Mouse (Mus musculus) embryonic facial prominence, embryonic 12.5 days (tissue): ENCODE results near the gene Pgls. TPM values are rescaled to one million over a fixed set of nuclear protein-coding genes. Genes with fewer than 3 reads are reported as not detected.

Experiments
- ATAC-seq: fragments of 200-750 bp; cut with Nextera tagmentation; 2 replicates; pipeline ENCODE4 v1.8.0; 2017; ENCODE audit not compliant: insufficient number of reproducible peaks, insufficient read depth, low FRiP score, low TSS enrichment
- H3K27ac ChIP-seq: fragments of 300-500 bp; sonication (generic); 2 replicates; pipeline ENCODE4 v1.5.1; 2016; ENCODE audit warnings: mild to moderate bottlenecking
- H3K27me3 ChIP-seq: fragments of 300-500 bp; sonication (generic); 2 replicates; pipeline ENCODE4 v1.6.1; 2016; ENCODE audit warnings: mild to moderate bottlenecking, moderate library complexity
- H3K36me3 ChIP-seq: fragments of 300-500 bp; sonication (generic); 2 replicates; pipeline ENCODE4 v1.6.1; 2016; ENCODE audit warnings: mild to moderate bottlenecking
- H3K4me1 ChIP-seq: fragments of 300-500 bp; sonication (generic); 2 replicates; pipeline ENCODE4 v1.6.1; 2016
- H3K4me2 ChIP-seq: fragments of 300-500 bp; sonication (generic); replicated peaks from 2 replicates; pipeline ENCODE4 v1.6.1; 2016; ENCODE audit warnings: mild to moderate bottlenecking, moderate library complexity
- H3K4me3 ChIP-seq: fragments of 300-500 bp; sonication (generic); 2 replicates; pipeline ENCODE4 v1.5.1; 2016; ENCODE audit warnings: mild to moderate bottlenecking
- H3K9ac ChIP-seq: fragments of 300-500 bp; sonication (generic); 2 replicates; pipeline ENCODE4 v1.6.1; 2016; ENCODE audit warnings: mild to moderate bottlenecking, moderate library complexity
- H3K9me3 ChIP-seq: fragments of 300-500 bp; sonication (generic); 2 replicates; pipeline ENCODE4 v1.6.1; 2016; ENCODE audit warnings: mild to moderate bottlenecking, moderate library complexity
- WGBS: fragments of 180-500 bp; shearing (Covaris S2); methylation state at CpG from one replicate; pipeline ENCODE4 v1.1.7; 2016; 5-methylcytosine and 5-hydroxymethylcytosine counted together
- polyA plus RNA-seq: library from polyadenylated mRNA; unstranded; fragments of >200 nt; fragmentation: Nextera tagmentation; extraction: Ambion mirVana; gene quantifications from 2 replicates; pipeline ENCODE4 v1.2.1, GENCODE M21; 2016

The Pgls gene
- polyA plus RNA-seq, 1 experiment from 2014 or later = 236 TPM

DNA sequence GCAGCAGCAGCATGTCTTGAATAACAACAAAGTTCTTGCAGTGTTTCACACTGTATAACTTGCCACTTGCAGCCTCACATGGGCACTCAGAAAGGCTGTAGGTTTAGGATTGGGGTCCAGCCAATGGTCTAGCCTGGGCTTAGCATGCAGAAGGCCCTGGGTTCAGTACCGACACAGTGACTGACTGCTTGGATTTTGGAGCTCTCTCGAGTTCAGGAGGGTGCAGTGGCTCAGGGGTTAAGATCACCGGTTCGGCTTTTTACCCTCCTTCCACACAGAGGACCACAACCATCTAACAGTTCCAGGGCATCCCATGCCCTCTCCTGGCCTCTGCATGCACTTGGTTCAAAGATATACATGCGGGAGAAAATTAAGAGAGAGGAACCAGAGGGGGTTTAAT is 959 bp upstream of the Pgls start:
- Histone ChIP-seq H3K36me3 (peaks cover 2% of the 10 kb centered on the region; the same call in 1 of the 2 replicates), H3K9me3 (no peaks in the 10 kb centered on the region), H3K27me3 (no peaks in the 10 kb centered on the region), H3K9ac (peak overlapping the region; percentile 95), H3K4me2 (peak overlapping the region; percentile 92), H3K4me3 (peak overlapping the region; percentile 93), H3K4me1 (peaks cover 29% of the 10 kb centered on the region), H3K27ac (no peak overlapping the region)
- ATAC-seq = no peak
- 29% methylated on average over 5 of the region's 5 CpGs for WGBS

DNA sequence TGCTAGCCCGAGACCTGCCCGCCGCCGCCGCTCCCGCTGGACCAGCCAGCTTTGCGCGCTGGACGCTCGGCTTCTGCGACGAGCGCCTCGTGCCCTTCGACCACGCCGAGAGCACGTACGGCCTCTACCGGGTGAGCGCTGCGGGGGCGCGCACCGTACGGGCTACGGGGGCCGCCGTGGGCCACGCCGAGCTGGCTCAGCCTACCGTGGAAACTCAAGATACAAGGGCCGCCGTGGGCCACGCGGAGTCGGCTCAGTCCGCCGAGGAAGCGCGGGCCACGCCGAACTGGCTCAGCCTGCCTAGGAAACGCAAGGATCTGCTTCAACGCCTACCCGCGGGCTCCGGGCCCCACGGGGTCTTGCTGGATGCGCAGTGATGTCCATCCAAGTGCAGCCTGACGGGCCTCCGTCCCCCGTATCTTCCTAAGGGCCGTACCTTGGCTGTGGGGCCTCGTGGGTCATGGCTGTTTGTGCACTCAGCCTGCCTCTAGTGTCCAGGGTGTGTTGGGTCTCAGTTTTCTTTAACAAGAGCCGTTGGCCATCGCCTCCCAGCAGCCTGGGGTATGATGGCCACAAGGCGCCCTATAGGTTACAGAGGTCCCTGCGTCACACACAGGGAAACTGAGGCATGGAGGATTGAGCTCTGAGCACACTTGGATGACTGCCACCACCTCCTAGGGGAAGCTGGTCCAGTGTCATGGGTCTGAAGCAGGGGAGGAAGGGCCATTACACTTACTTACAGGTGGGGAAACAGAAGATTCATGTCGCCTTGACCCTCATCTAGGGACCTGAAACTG is 596 bp downstream of the Pgls start:
- peaks cover 32% of the 10 kb centered on the region for H3K4me1 ChIP-seq
- H3K9ac ChIP-seq = peak overlapping the region; percentile 95
- H3K9me3 ChIP-seq = no peaks in the 10 kb centered on the region
- peak overlapping the region; percentile 98 for H3K27ac ChIP-seq
- H3K36me3 ChIP-seq = no peaks in the 10 kb centered on the region
- 4% methylated on average over 60 of the region's 60 CpGs for WGBS
- ATAC-seq = peak; percentile 30
- no peaks in the 10 kb centered on the region for H3K27me3 ChIP-seq
- peak overlapping the region; percentile 92 for H3K4me2 ChIP-seq
- H3K4me3 ChIP-seq = peak overlapping the region; percentile 93

DNA sequence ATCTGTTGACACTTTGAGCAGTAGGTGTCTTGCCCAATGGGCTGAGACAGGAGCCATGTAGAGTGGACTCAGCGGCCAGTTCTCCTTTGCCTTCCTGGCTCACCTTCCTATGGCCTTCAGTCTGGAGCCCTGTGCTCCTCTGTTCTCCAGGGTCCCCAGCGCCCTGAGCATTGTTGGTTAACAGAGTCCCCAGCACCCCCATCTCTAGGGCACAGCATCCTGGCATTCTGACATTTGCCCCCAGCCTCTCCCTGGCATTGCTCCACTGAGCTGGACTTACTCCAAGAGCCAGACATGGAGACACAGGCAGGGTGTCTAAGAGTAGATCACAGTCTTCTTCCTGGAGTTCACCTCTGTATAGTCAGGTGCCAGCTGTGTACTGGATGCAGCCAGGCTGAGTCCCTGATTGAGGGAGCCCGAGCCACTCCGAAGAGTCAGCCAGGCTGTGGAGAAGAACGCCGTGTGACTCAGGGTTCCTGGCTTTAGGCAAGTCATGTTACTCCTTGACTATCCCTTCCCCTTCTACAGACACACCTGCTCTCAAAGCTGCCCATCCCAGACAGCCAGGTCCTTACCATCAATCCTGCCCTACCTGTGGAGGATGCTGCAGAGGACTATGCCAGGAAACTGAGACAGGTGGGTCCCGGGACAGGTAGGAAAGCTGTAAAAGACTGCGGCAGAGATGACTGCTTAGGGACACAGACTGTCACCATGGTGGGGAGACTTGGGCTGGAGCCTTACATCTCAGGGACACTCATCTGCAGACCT is 1.8 kb downstream of the Pgls start:
- Histone ChIP-seq H3K27me3 (no peaks in the 10 kb centered on the region), H3K27ac (no peak overlapping the region), H3K9me3 (no peaks in the 10 kb centered on the region), H3K36me3 (no peaks in the 10 kb centered on the region), H3K4me1 (peaks cover 32% of the 10 kb centered on the region), H3K9ac (no peak overlapping the region), H3K4me2 (peak overlapping the region; percentile 92; the same call in 1 of the 2 replicates), H3K4me3 (no peak overlapping the region)
- 95% methylated on average over 8 of the region's 8 CpGs for WGBS
- no peak for ATAC-seq

DNA sequence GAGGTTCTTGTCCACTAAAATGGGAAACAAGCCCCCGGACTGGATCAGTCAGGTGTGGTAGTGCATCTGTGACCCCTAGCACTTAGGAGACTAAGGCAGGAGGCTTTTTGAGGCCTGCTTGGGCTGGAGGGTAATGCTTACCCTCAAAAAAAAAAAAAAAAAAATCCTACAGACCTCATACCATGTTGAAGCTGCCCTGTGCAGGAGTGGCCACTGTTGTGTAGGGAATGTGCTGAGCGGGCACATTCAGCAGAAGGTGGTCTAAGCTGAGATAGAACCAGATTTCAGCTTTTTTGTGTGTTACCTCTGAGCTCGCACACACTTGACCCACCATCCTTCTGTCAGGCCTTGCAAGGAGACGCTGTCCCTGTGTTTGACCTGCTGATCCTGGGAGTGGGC is 2.3 kb downstream of the Pgls start:
- 97% methylated on average over 4 of the region's 4 CpGs for WGBS

DNA sequence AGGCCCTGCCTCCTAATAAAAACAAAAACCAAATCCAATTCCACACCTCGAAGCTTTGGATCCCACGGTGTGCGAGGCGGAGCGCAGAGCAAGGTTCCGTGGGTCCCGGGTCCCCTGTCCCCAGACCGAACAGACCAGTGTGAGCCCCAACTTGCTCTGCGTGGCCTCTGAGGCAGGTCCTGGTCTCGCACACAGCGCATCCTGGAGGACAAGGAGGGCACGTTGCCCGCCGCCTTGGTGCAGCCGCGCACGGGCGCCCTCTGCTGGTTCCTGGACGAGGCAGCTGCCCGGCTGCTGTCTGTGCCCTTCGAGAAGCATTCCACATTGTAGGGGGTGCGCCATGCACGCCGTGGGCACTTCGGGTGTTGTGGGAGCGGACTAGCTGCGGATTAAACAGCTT is 3.9 kb downstream of the Pgls start:
- Histone ChIP-seq H3K9ac (peak overlapping the region; percentile 38; the same call in 1 of the 2 replicates), H3K4me3 (0 out of 2 replicates have a peak overlapping the region, but pooled peaks have one; percentile 1), H3K4me2 (peak overlapping the region; percentile 19; the same call in 1 of the 2 replicates), H3K27ac (no peak overlapping the region), H3K4me1 (peaks cover 29% of the 10 kb centered on the region), H3K27me3 (peaks cover 11% of the 10 kb centered on the region), H3K36me3 (0 out of 2 replicates have a peak, but pooled peaks cover 5% of the 10 kb centered on the region), H3K9me3 (no peaks in the 10 kb centered on the region)
- ATAC-seq = no peak
- WGBS = 9% methylated on average over 27 of the region's 27 CpGs

More for the DNA sequence above, 2.3 kb downstream of the Pgls start:
- H3K4me2 ChIP-seq = no peak overlapping the region
- no peaks in the 10 kb centered on the region for H3K9me3 ChIP-seq
- no peak overlapping the region for H3K4me3 ChIP-seq
- no peak for ATAC-seq
- H3K4me1 ChIP-seq = peaks cover 32% of the 10 kb centered on the region
- H3K36me3 ChIP-seq = no peaks in the 10 kb centered on the region
- H3K27ac ChIP-seq = no peak overlapping the region
- no peaks in the 10 kb centered on the region for H3K27me3 ChIP-seq
- H3K9ac ChIP-seq = no peak overlapping the region

DNA sequence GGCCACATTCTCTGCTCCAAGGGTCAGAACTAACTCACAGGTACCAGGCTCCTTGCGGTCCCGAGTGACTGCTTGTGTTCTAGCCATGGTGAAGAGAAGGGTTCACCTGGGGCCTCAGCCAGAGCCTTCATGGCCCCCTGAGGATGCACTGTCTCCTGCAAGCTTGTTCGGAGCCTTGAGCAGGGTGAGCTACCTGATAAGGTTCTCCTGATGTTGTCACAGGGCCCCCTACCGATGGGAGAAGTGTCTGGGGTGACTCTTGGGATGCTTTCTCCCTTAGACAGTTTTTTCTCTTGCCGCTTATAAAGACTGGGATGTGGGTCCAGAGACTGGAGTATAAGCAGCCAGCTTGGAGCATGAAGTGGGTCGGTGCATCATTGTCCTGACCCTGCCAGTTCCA is 4.4 kb downstream of the Pgls start:
- no peak overlapping the region for H3K4me3 ChIP-seq
- 0 out of 2 replicates have a peak overlapping the region, but pooled peaks have one; percentile 19 for H3K4me2 ChIP-seq

DNA sequence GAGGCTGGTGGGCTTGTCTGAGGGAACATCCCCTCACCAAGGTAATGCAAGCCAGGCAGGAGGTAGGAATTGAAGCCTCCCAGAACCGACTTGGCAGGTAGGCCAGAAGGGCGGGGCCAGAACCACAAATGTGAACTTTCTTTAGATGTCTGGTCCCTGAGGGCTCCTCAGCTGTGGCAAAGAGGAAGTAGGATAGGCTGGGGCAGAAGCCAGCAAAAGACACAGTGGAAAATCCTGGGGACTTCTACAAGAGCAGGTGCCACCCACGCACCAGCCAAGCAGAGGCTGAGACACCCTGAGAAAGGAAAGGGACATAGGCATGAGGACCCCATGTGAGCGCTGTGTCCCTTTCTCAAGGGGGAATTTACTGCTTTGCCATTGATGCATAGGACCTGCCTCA is 4.8 kb downstream of the Pgls start:
- 85% methylated on average over 4 of the region's 4 CpGs for WGBS
- no peak overlapping the region for H3K4me3 ChIP-seq
- 0 out of 2 replicates have a peak, but pooled peaks cover 5% of the 10 kb centered on the region for H3K36me3 ChIP-seq
- H3K4me2 ChIP-seq = no peak overlapping the region
- H3K9me3 ChIP-seq = no peaks in the 10 kb centered on the region
- H3K4me1 ChIP-seq = peaks cover 25% of the 10 kb centered on the region
- no peak overlapping the region for H3K9ac ChIP-seq
- no peak for ATAC-seq
- H3K27ac ChIP-seq = no peak overlapping the region
- peaks cover 18% of the 10 kb centered on the region for H3K27me3 ChIP-seq

More for the DNA sequence above, 4.4 kb downstream of the Pgls start:
- Histone ChIP-seq H3K9ac (no peak overlapping the region), H3K9me3 (no peaks in the 10 kb centered on the region), H3K27me3 (peaks cover 14% of the 10 kb centered on the region), H3K36me3 (0 out of 2 replicates have a peak, but pooled peaks cover 5% of the 10 kb centered on the region), H3K4me1 (peaks cover 24% of the 10 kb centered on the region), H3K27ac (no peak overlapping the region)
- WGBS = 55% methylated on average over 6 of the region's 6 CpGs
- ATAC-seq = no peak

DNA sequence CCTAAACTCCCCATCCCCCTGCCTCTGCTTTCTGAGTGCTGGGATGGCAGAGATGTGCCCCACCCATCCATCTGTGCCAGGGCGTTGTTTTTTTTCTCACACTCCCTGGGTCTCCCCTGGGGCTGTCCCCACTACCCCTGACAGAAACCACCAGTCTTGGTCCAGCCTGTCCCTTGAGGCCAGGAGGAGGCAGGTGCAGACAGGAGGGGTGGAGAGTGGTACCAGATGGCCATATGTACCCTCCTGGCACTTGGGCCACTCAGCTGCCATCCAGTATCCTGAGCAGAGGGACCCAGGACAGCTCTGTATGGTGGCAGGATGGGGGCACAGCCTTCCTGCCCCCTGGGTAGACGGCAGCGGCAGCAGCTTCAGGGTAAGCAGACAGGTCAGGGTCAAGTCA is 5.5 kb downstream of the Pgls start, which contains the start of gene Fam129c:
TSS of gene Fam129c (plus strand) at position 198 of the 400 bp plus-strand sequence.
- H3K4me3 ChIP-seq = no peak within 1 kb of the TSS
- H3K9ac ChIP-seq = no peak within 1 kb of the TSS
- H3K9me3 ChIP-seq = no peaks in the 10 kb centered on the region
- 0 out of 2 replicates have a peak, but pooled peaks cover 5% of the 10 kb centered on the region for H3K36me3 ChIP-seq
- 88% methylated on average over 3 of the region's 3 CpGs for WGBS
- no peak within 1 kb of the TSS for H3K4me2 ChIP-seq
- peaks cover 32% of the 10 kb centered on the region for H3K4me1 ChIP-seq
- ATAC-seq = no peak
- H3K27me3 ChIP-seq = peaks cover 24% of the 10 kb centered on the region
- no peak within 1 kb of the TSS for H3K27ac ChIP-seq

DNA sequence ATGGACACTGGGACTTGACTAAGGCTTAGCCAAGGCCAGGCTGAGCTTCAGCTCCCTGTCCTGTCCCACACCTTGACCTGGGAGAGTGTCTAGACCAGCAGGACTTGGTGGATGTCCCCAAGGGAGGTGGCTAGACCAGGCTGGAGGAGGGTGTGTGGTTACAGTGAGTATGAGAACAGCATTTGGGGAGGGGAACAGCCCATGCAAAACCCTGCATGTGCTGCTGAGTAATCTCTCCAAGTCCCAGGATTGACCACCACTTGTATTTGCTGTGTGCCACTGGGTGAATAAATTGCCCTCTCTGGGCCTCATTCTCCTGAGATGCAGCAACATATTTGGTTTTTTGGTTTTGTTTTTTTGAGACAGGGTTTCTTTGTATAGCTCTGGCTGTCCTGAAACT is 6.4 kb downstream of the Pgls start:
- H3K4me1 ChIP-seq = peaks cover 29% of the 10 kb centered on the region
- H3K9ac ChIP-seq = no peak overlapping the region
- no peak overlapping the region for H3K27ac ChIP-seq
- ATAC-seq = no peak
- H3K9me3 ChIP-seq = no peaks in the 10 kb centered on the region
- H3K27me3 ChIP-seq = peaks cover 30% of the 10 kb centered on the region
- H3K4me3 ChIP-seq = no peak overlapping the region
- 0 out of 2 replicates have a peak, but pooled peaks cover 5% of the 10 kb centered on the region for H3K36me3 ChIP-seq
- H3K4me2 ChIP-seq = no peak overlapping the region

DNA sequence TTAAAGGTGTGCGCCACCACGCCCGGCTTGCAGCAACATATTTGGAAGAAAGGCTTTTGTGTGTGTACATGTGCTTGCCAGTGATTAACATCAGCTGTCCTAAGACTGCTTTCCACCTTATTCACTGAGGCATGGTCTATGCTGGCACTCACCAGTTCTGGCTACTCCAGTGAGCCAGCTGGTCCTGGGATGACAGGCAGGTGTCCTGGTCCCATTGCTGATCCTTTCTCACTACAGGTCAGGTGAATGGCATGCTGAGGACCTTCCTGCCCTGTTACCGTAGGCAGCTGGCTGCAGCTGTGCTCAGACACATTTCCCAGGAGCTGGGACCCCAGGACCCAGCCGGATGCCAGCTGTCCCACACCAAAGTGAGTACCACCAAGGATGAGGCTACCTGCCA is 6.9 kb downstream of the Pgls start:
- Histone ChIP-seq H3K4me3 (no peak overlapping the region), H3K27me3 (peaks cover 30% of the 10 kb centered on the region), H3K27ac (no peak overlapping the region), H3K4me2 (no peak overlapping the region), H3K36me3 (0 out of 2 replicates have a peak, but pooled peaks cover 5% of the 10 kb centered on the region), H3K4me1 (peaks cover 27% of the 10 kb centered on the region), H3K9ac (no peak overlapping the region), H3K9me3 (no peaks in the 10 kb centered on the region)
- WGBS = 91% methylated on average over 5 of the region's 5 CpGs
- ATAC-seq = no peak

DNA sequence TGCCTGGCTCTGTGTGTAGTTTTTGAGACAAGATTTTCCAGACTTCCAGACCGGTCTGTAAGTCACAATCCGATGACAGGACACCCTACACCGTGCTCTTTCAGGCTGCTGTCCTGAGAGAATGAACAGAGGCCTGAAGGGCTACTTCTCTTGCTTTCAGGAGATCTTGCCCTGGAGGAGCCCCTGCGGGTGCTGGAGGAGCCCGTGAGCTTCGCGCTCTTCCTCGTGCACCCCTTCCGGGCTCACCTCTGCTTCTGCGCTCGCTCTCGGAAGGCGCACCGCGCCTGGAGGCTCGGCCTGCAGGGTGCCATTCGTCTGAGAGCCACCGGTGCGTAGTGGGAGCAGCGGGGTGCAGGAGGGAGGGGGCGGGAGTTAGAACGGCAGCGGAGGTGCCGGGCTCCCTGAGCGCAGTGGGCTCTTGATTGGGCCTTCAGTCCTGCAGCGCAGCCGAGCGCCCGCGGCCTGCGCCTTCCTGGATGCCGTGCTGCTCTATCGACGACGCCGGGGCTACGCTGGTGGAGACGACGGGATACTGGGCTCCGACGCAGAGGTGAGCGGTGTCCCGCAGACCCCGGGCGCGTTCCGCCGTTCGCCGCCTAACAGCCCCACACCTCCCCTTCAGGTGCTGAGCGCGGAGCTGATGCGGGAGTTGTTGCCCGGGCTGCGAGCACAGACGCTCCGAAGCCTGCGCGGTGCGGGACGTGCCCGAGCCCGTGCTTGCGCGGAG is 10.1 kb downstream of the Pgls start:
- Histone ChIP-seq H3K27me3 (peaks cover 30% of the 10 kb centered on the region), H3K4me3 (peak overlapping the region; percentile 41), H3K9ac (peak overlapping the region; percentile 51), H3K27ac (0 out of 2 replicates have a peak overlapping the region, but pooled peaks have one; percentile 41), H3K4me2 (peak overlapping the region; percentile 73), H3K4me1 (peaks cover 19% of the 10 kb centered on the region), H3K36me3 (0 out of 2 replicates have a peak, but pooled peaks cover 5% of the 10 kb centered on the region), H3K9me3 (no peaks in the 10 kb centered on the region)
- WGBS = 4% methylated on average over 65 of the region's 65 CpGs
- ATAC-seq = 0 out of 2 replicates have a peak, but pooled peaks have one; percentile 8
